Mouse (Mus musculus) hindbrain, embryonic 14.5 days (tissue): ENCODE measurements at regions not wholly inside any gene's neighbourhood (a gene's known extent, or its start where the extent isn't known, plus 50 kb on each side); places are given as distances from the start of the nearest gene placed in this dataset.

ENCODE experiments used
- ATAC-seq: fragments of 200-750 bp; cut with Nextera tagmentation; 2 replicates; pipeline ENCODE4 v1.8.0; 2017; ENCODE audit warnings: moderate number of reproducible peaks, mild to moderate bottlenecking, moderate TSS enrichment, moderate library complexity; ENCODE audit not compliant: low FRiP score
- DNase-seq: peaks from one replicate; pipeline ENCODE4 v3.0.0-alpha.2; 2015; ENCODE audit warnings: low spot score
- H3K27ac ChIP-seq: fragments of 300-500 bp; sonication (generic); 2 replicates; pipeline ENCODE4 v1.5.1; 2014; ENCODE audit warnings: mild to moderate bottlenecking, moderate library complexity
- H3K27me3 ChIP-seq: fragments of 300-500 bp; sonication (generic); 2 replicates; pipeline ENCODE4 v1.6.1; 2014; ENCODE audit warnings: mild to moderate bottlenecking, low read length, mixed read lengths; ENCODE audit not compliant: control insufficient read depth, insufficient read depth
- H3K36me3 ChIP-seq: fragments of 300-500 bp; sonication (generic); replicated peaks from 2 replicates; pipeline ENCODE4 v1.6.1; 2014; ENCODE audit not compliant: control insufficient read depth, insufficient read depth
- H3K4me1 ChIP-seq: fragments of 300-500 bp; sonication (generic); replicated peaks from 2 replicates; pipeline ENCODE4 v1.6.1; 2014; ENCODE audit warnings: antibody characterized with exemption, low read length, mixed read lengths; ENCODE audit not compliant: control insufficient read depth, insufficient read depth
- H3K4me2 ChIP-seq: fragments of 300-500 bp; sonication (generic); replicated peaks from 2 replicates; pipeline ENCODE4 v1.6.1; 2014; ENCODE audit warnings: mild to moderate bottlenecking, moderate library complexity
- H3K4me3 ChIP-seq: fragments of 300-500 bp; sonication (generic); replicated peaks from 2 replicates; pipeline ENCODE4 v1.5.1; 2014; ENCODE audit warnings: mild to moderate bottlenecking, low read length
- H3K9ac ChIP-seq: fragments of 300-500 bp; sonication (generic); 2 replicates; pipeline ENCODE4 v1.6.1; 2014
- H3K9me3 ChIP-seq: fragments of 300-500 bp; sonication (generic); 2 replicates; pipeline ENCODE4 v1.6.1; 2016; ENCODE audit warnings: low read length; ENCODE audit not compliant: control insufficient read depth
- WGBS: fragments of 180-500 bp; shearing (Covaris S2); extraction: QIAGEN DNeasy Blood & Tissue Kit; methylation state at CpG from one replicate; pipeline ENCODE4 v1.1.7; 2014; 5-methylcytosine and 5-hydroxymethylcytosine counted together

- ATAC-seq (no peak), DNase-seq (no peak)
- Histone ChIP-seq H3K4me2 (no peak overlapping the region), H3K4me1 (no peaks in the 10 kb centered on the region), H3K27me3 (no peaks in the 10 kb centered on the region), H3K4me3 (no peak overlapping the region), H3K9ac (no peak overlapping the region), H3K9me3 (no peaks in the 10 kb centered on the region), H3K27ac (no peak overlapping the region), H3K36me3 (no peaks in the 10 kb centered on the region)
- 92% methylated on average over 1 of the region's 1 CpGs for WGBS
Measured at GRCm38 (mm10) chr9:15175866-15176265, 63.0 kb upstream of the Vstm5 start.

- ATAC-seq (no peak), DNase-seq (no peak)
- no peaks in the 10 kb centered on the region for H3K36me3 ChIP-seq
- no peaks in the 10 kb centered on the region for H3K4me1 ChIP-seq
- no peak overlapping the region for H3K27ac ChIP-seq
- no peak overlapping the region for H3K4me3 ChIP-seq
- no peaks in the 10 kb centered on the region for H3K9me3 ChIP-seq
- WGBS, result 91% methylated on average over 1 of the region's 1 CpGs
- no peaks in the 10 kb centered on the region for H3K27me3 ChIP-seq
- H3K9ac ChIP-seq, result no peak overlapping the region
- no peak overlapping the region for H3K4me2 ChIP-seq
Measured at GRCm38 (mm10) chr9:15175412-15175811, 63.4 kb upstream of the Vstm5 start.

GRCm38 (mm10) chr9:15170911-15171310, 59.0 kb upstream of the Hephl1 start:
- Histone ChIP-seq H3K27me3 (no peaks in the 10 kb centered on the region), H3K4me2 (no peak overlapping the region), H3K9ac (no peak overlapping the region), H3K36me3 (no peaks in the 10 kb centered on the region), H3K27ac (no peak overlapping the region), H3K4me1 (no peaks in the 10 kb centered on the region), H3K9me3 (no peaks in the 10 kb centered on the region), H3K4me3 (no peak overlapping the region)
- WGBS, result 45% methylated on average over 3 of the region's 3 CpGs
- no peak for ATAC-seq
- no peak for DNase-seq

GRCm38 (mm10) chr9:15169714-15170113, 57.8 kb upstream of the Hephl1 start:
- no peaks in the 10 kb centered on the region for H3K4me1 ChIP-seq
- 90% methylated on average over 1 of the region's 1 CpGs for WGBS
- no peaks in the 10 kb centered on the region for H3K36me3 ChIP-seq
- DNase-seq (peak; percentile 57), ATAC-seq (no peak)
- no peak overlapping the region for H3K4me3 ChIP-seq
- H3K4me2 ChIP-seq, result no peak overlapping the region
- H3K27me3 ChIP-seq, result no peaks in the 10 kb centered on the region
- no peak overlapping the region for H3K9ac ChIP-seq
- no peak overlapping the region for H3K27ac ChIP-seq
- H3K9me3 ChIP-seq, result no peaks in the 10 kb centered on the region

DNA sequence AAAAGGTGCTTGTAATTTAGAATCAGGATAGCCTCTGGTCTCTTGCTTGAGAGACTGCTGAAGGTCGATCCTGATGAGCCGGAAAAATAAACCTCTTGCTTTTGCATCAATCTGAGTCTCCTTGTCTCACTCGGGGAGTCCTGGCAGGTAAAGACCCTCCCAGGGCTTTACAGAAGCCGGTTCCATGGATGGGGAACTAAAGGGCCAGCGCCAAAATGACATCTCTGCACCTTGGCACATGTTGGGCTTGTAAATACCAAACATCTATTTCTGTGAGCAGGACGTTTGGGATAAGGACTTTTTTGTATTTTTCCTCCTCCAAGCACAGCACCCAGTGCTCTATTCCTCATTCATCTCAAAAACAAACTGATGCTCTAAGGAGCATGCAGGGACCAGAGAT, 57.1 kb upstream of the Hephl1 start:
- ATAC-seq (no peak), DNase-seq (no peak)
- no peaks in the 10 kb centered on the region for H3K27me3 ChIP-seq
- 76% methylated on average over 6 of the region's 6 CpGs for WGBS
- no peak overlapping the region for H3K27ac ChIP-seq
- H3K9ac ChIP-seq, result no peak overlapping the region
- H3K4me1 ChIP-seq, result no peaks in the 10 kb centered on the region
- H3K4me3 ChIP-seq, result no peak overlapping the region
- H3K4me2 ChIP-seq, result no peak overlapping the region
- H3K36me3 ChIP-seq, result no peaks in the 10 kb centered on the region
- H3K9me3 ChIP-seq, result no peaks in the 10 kb centered on the region

GRCm38 (mm10) chr9:15166896-15167295, 55.0 kb upstream of the Hephl1 start:
- Histone ChIP-seq H3K9me3 (peaks cover 4% of the 10 kb centered on the region), H3K27ac (no peak overlapping the region), H3K4me3 (no peak overlapping the region), H3K36me3 (no peaks in the 10 kb centered on the region), H3K9ac (no peak overlapping the region), H3K27me3 (no peaks in the 10 kb centered on the region), H3K4me2 (no peak overlapping the region), H3K4me1 (no peaks in the 10 kb centered on the region)
- 84% methylated on average over 2 of the region's 2 CpGs for WGBS
- DNase-seq (no peak), ATAC-seq (no peak)

- Histone ChIP-seq H3K4me3 (no peak overlapping the region), H3K27me3 (no peaks in the 10 kb centered on the region), H3K9ac (no peak overlapping the region), H3K27ac (no peak overlapping the region), H3K36me3 (no peaks in the 10 kb centered on the region), H3K9me3 (peaks cover 8% of the 10 kb centered on the region), H3K4me2 (no peak overlapping the region), H3K4me1 (no peaks in the 10 kb centered on the region)
- ATAC-seq (no peak), DNase-seq (no peak)
- WGBS, result 94% methylated on average over 4 of the region's 4 CpGs
Measured at GRCm38 (mm10) chr9:15166476-15166875, 54.6 kb upstream of the Hephl1 start.
